Mouse (Mus musculus): ENCODE measurements around the gene Cfap61. TPM values are rescaled to one million over a fixed set of nuclear protein-coding genes. Genes with fewer than 3 reads are reported as not detected.

Cfap61 gene
- polyA plus RNA-seq, 1 experiment: 0.23 TPM

- no peak overlapping the region for H3K4me3 ChIP-seq (ENCODE audit: control insufficient read depth, insufficient read depth, low read length)
- 98% methylated on average over 3 of the region's 3 CpGs for WGBS
- DNase-seq: no peak
- TF ChIP-seq POLR2A (IDR thresholded peaks at IDR 0.05; ENCODE audit: control insufficient read depth, extremely low read depth, insufficient read depth, low read length, poor library complexity) (no peak), CTCF (IDR thresholded peaks at IDR 0.05; ENCODE audit: borderline replicate concordance, control insufficient read depth, extremely low read depth, insufficient read depth, low read length, poor library complexity) (no peak)
- no peak overlapping the region for H3K27ac ChIP-seq (ENCODE audit: control insufficient read depth, insufficient read depth, low read length)
- H3K27me3 ChIP-seq (ENCODE audit: control insufficient read depth, insufficient read depth, low read length): no peaks in the 10 kb centered on the region
- no peaks in the 10 kb centered on the region for H3K4me1 ChIP-seq (replicated peaks; ENCODE audit: control insufficient read depth, insufficient read depth, low read length)
- no peaks in the 10 kb centered on the region for H3K36me3 ChIP-seq (ENCODE audit: control insufficient read depth, insufficient read depth, low read length)
Measured at GRCm38 (mm10) chr2:146257609-146258008, 323.0 kb downstream of the Cfap61 start.

DNA sequence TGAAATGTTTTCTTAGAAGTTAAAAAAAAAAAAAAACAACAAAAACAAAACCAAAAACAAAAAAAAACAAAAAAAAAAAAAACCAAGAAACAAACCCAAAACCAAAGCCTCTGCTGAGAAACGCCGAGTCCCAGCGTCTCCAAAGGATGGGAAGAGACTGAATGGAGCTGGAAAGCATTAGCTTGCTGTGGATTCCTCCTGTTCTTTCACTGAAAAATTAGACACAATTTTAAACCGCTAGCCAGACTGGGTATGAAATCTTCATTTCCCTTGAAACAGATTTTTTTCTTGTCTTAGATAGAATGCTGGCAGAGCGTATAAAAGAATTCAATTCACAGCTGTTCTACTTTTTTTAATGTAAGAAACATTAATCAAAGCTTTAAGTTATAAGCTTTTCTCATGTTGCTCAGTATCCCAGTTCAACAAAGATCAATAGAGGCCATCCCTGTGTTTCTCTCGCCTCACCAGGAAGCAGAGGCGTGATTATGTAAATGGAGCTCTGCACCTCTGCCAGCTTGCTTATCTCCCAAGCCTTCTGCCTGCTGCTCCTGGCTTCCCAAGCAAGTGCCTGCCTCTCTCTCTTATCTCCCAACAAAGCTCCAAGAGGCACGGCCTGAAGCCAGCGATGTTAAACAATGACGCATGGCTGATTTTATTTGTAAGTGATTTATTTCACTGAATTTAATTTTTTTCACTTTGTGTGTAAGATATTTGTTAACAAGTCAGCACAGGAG is 324.3 kb downstream of the Cfap61 start:
- no peaks in the 10 kb centered on the region for H3K27me3 ChIP-seq (ENCODE audit: control insufficient read depth, insufficient read depth, low read length)
- no peak overlapping the region for H3K4me3 ChIP-seq (ENCODE audit: control insufficient read depth, insufficient read depth, low read length)
- no peaks in the 10 kb centered on the region for H3K36me3 ChIP-seq (ENCODE audit: control insufficient read depth, insufficient read depth, low read length)
- no peaks in the 10 kb centered on the region for H3K4me1 ChIP-seq (replicated peaks; ENCODE audit: control insufficient read depth, insufficient read depth, low read length)
- TF ChIP-seq CTCF (IDR thresholded peaks at IDR 0.05; ENCODE audit: borderline replicate concordance, control insufficient read depth, extremely low read depth, insufficient read depth, low read length, poor library complexity) (no peak), POLR2A (IDR thresholded peaks at IDR 0.05; ENCODE audit: control insufficient read depth, extremely low read depth, insufficient read depth, low read length, poor library complexity) (no peak)
- no peak for DNase-seq
- WGBS: 94% methylated on average over 10 of the region's 10 CpGs
- no peak overlapping the region for H3K27ac ChIP-seq (ENCODE audit: control insufficient read depth, insufficient read depth, low read length)

DNA sequence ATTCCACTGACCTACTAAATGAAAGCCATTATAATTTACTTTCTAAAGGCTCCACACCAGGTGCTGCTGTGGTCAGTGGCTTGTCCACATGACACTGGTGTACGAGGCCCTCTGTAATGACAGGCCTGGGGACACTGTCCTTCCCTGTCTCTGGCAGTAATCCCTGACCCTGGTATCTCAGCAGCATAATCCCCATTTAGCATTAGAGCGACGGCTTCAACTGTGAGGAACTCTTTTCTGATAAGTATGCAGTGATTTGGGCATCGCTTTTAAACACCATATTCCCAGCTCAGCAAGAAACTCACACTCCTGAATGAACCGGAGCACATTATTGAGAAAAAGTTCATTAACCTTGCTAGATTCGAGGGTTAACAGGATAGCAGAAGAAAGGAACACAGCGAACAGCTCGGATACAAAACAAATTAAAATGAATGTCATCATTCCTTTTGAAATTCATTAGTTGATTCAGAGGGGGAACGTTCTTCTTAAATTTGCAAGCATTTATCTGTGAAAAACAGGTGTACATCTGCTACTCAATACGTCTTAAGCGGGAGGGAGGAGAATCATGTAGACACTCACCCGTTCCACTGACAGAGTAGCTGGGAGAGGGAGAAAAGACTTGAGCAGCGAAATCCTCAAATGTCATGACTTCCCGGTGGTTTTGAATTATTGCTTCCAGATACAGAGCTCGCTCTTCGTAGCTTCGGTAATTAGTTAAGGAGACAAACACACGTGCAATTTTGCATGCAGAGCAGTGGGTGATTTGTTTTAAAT is 325.4 kb downstream of the Cfap61 start:
- TF ChIP-seq POLR2A (IDR thresholded peaks at IDR 0.05; ENCODE audit: control insufficient read depth, extremely low read depth, insufficient read depth, low read length, poor library complexity) (no peak), CTCF (IDR thresholded peaks at IDR 0.05; ENCODE audit: borderline replicate concordance, control insufficient read depth, extremely low read depth, insufficient read depth, low read length, poor library complexity) (no peak)
- no peak overlapping the region for H3K4me3 ChIP-seq (ENCODE audit: control insufficient read depth, insufficient read depth, low read length)
- no peaks in the 10 kb centered on the region for H3K36me3 ChIP-seq (ENCODE audit: control insufficient read depth, insufficient read depth, low read length)
- no peak for DNase-seq
- H3K27ac ChIP-seq (ENCODE audit: control insufficient read depth, insufficient read depth, low read length): no peak overlapping the region
- WGBS: 94% methylated on average over 18 of the region's 18 CpGs
- no peaks in the 10 kb centered on the region for H3K27me3 ChIP-seq (ENCODE audit: control insufficient read depth, insufficient read depth, low read length)
- H3K4me1 ChIP-seq (replicated peaks; ENCODE audit: control insufficient read depth, insufficient read depth, low read length): no peaks in the 10 kb centered on the region

DNA sequence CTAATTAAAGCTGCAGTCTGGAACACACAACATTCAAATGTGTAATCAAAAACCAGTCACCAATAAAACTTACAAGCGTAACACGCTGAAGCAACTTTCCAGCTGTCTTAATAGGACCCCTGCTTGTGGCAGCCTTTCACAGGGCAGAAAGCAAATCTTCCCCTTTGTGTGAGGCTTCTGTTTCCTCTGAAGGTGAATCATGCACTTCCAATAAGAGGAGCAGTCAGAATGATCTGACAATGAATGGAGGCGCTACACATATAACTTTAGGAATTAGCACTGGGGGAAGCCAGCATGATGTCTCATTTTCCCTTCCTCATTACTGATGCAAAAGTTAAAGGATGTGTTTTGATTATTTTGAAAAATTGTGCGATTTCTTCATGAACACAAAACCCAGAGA is 326.6 kb downstream of the Cfap61 start:
- no peaks in the 10 kb centered on the region for H3K36me3 ChIP-seq (ENCODE audit: control insufficient read depth, insufficient read depth, low read length)
- 97% methylated on average over 4 of the region's 4 CpGs for WGBS
- H3K27ac ChIP-seq (ENCODE audit: control insufficient read depth, insufficient read depth, low read length): no peak overlapping the region
- H3K4me1 ChIP-seq (replicated peaks; ENCODE audit: control insufficient read depth, insufficient read depth, low read length): no peaks in the 10 kb centered on the region
- no peak overlapping the region for H3K4me3 ChIP-seq (ENCODE audit: control insufficient read depth, insufficient read depth, low read length)
- TF ChIP-seq POLR2A (IDR thresholded peaks at IDR 0.05; ENCODE audit: control insufficient read depth, extremely low read depth, insufficient read depth, low read length, poor library complexity) (no peak), CTCF (IDR thresholded peaks at IDR 0.05; ENCODE audit: borderline replicate concordance, control insufficient read depth, extremely low read depth, insufficient read depth, low read length, poor library complexity) (no peak)
- DNase-seq: no peak
- H3K27me3 ChIP-seq (ENCODE audit: control insufficient read depth, insufficient read depth, low read length): no peaks in the 10 kb centered on the region

DNA sequence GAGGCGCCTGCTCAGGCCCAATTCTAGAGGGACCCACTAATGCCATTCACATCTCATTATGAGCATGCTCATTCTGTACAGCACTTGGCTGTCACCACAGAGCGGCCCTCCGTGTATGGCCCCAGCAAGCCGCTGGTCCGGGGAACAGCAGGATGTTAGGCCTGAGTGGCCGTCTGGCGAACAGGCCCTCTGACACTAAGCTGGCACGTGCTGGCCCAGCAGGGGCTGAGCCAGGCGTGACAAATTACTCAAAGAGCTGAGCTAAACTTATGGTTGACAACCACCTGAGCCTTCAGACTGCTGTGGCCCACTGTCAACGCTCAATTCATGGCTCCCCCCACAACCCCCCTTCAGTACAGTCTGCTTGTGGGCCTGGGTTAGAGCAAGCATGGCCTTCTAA is 327.6 kb downstream of the Cfap61 start:
- DNase-seq: no peak
- no peak overlapping the region for H3K4me3 ChIP-seq (ENCODE audit: control insufficient read depth, insufficient read depth, low read length)
- TF ChIP-seq CTCF (IDR thresholded peaks at IDR 0.05; ENCODE audit: borderline replicate concordance, control insufficient read depth, extremely low read depth, insufficient read depth, low read length, poor library complexity): no peak
- no peak for TF ChIP-seq POLR2A (IDR thresholded peaks at IDR 0.05; ENCODE audit: control insufficient read depth, extremely low read depth, insufficient read depth, low read length, poor library complexity)
- H3K27me3 ChIP-seq (ENCODE audit: control insufficient read depth, insufficient read depth, low read length): no peaks in the 10 kb centered on the region
- no peak overlapping the region for H3K27ac ChIP-seq (ENCODE audit: control insufficient read depth, insufficient read depth, low read length)
- H3K4me1 ChIP-seq (replicated peaks; ENCODE audit: control insufficient read depth, insufficient read depth, low read length): no peaks in the 10 kb centered on the region
- WGBS: 95% methylated on average over 10 of the region's 10 CpGs
- H3K36me3 ChIP-seq (ENCODE audit: control insufficient read depth, insufficient read depth, low read length): no peaks in the 10 kb centered on the region

DNA sequence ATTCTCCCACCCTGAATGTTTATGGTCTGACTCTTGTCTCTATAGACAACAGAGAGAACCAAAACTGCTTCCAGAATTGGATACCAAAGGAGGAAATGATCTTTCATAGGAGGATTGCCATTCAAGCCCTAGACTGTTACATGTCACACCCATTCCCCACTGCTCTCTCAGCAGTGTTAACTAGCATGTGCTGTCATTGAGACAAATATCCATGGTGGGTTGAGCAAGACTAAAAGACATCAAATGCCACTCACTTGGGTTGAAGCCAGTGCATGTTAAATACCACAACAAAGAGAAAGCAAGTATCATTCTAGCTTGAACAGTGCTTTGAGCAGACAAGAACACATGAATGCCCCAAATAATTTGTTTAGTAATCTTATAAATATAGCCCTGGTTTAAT is 328.4 kb downstream of the Cfap61 start:
- no peaks in the 10 kb centered on the region for H3K36me3 ChIP-seq (ENCODE audit: control insufficient read depth, insufficient read depth, low read length)
- no peaks in the 10 kb centered on the region for H3K27me3 ChIP-seq (ENCODE audit: control insufficient read depth, insufficient read depth, low read length)
- H3K4me3 ChIP-seq (ENCODE audit: control insufficient read depth, insufficient read depth, low read length): no peak overlapping the region
- no peak overlapping the region for H3K27ac ChIP-seq (ENCODE audit: control insufficient read depth, insufficient read depth, low read length)
- H3K4me1 ChIP-seq (replicated peaks; ENCODE audit: control insufficient read depth, insufficient read depth, low read length): no peaks in the 10 kb centered on the region
- no peak for DNase-seq
- TF ChIP-seq POLR2A (IDR thresholded peaks at IDR 0.05; ENCODE audit: control insufficient read depth, extremely low read depth, insufficient read depth, low read length, poor library complexity) (no peak), CTCF (IDR thresholded peaks at IDR 0.05; ENCODE audit: borderline replicate concordance, control insufficient read depth, extremely low read depth, insufficient read depth, low read length, poor library complexity) (no peak)

Other genes with a start within 250 kb of the Cfap61 start
- 28.5 and 30.1 TPM in 2 replicates for gene Naa20, start 32.7 kb upstream of the Cfap61 start, polyA plus RNA-seq (2012; rRNA removed)
- gene Crnkl1, start 230 bp downstream of the Cfap61 start, polyA plus RNA-seq (2012; rRNA removed): 20.2 and 30.9 TPM in 2 replicates